Mouse (Mus musculus) adrenal gland, adult 10 weeks (tissue): ENCODE measurements around the gene Gm45233. TPM values are rescaled to one million over a fixed set of nuclear protein-coding genes. Genes with fewer than 3 reads are reported as not detected.

Experiments used
- polyA plus RNA-seq: library from polyadenylated mRNA; stranded (reverse); fragments of 350-450 nt; fragmentation: Illumina TruSeq; extraction: RNeasy Lipid Tissue Mini Kit (QIAGEN cat#74804); gene quantifications from one replicate; pipeline ENCODE4 v1.2.3, GENCODE M21; 2014; ENCODE audit warnings: low read depth, low replicate concordance

The Gm45233 gene
- not detected for polyA plus RNA-seq

GRCm38 (mm10) chr7:43443917-43444293, at the start of gene Gm45233, which contains the start of gene Etfb:
Gene Gm45233, plus strand, starts transcription at chr7:43444128.
Gene Etfb, plus strand, starts transcription at chr7:43444083.

DNA sequence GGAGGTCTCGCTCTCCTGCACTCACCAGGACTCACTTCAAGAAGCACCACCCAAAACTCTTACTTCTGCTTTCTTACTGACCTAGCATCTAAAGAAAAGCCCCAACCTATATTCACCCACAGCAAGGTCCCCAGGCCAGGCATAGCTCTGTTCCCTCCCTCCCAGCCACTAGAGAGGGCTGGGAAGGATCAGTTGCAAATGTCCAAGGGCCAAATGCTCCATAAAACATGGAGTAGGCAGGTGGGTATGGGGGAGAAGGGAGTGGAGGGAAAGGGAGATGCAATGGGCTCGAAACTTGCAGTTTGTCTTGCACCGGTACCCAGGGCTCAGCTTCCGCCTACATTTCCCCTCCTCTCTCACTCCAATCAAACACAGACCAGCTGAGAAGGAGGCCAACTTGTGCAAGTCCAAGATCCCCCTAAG, 35.8 kb upstream of the Gm45233 start, which contains the start of gene Siglecg:
Siglecg (plus strand) TSS at position 74 of the 423 bp plus-strand sequence.

DNA sequence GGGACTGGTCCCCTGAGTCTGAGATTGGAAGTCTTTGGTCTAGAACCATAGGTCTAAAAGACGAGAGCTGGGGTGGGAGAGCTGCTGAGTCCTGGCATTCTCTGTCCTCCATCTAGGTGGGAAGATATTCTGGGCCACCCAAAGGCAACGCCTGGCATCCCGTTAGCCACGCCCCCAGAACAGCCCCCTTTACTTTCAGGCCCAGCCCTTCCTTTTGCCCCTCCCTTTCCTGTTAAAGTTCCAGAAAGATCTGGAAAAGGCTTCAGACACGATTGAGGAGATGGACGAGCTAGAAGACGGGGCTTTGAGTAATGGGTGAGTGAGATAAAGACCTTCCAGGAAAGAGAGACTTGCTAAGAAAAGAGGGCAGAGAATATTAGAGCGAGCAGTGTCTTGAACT, 16.5 kb upstream of the Gm45233 start, which contains the start of gene Lim2:
Lim2 (plus strand) TSS at position 265 of the 400 bp plus-strand sequence.

GRCm38 (mm10) chr7:43436341-43437255, 7.3 kb upstream of the Gm45233 start, which contains the start of gene Nkg7:
Gene Nkg7, plus strand, starts transcription at chr7:43437073.

GRCm38 (mm10) chr7:43440482-43440881, 3.4 kb upstream of the Gm45233 start, which contains the start of gene Cldnd2:
Gene Cldnd2, plus strand, starts transcription at chr7:43440782.

DNA sequence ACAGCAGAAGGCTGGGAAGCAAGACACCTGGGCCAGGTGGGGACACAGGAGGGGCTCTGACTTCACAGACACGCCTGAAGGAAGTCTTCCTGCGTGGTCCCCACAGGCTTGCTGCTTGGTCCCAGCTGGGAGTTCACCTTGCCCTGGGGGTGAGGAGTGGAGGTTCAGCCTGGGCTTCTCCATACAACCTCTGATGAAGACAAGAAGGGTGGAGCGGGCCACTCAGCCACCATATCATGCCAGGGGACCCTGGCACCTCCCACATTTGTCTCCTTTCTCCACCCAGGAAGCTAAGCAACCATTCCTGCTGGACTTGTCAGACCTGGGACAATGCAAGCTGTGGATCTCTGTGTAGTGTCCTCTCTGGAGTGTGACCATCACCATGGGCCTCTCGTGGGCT, 18.9 kb downstream of the Gm45233 start, which contains the start of gene Vsig10l:
Vsig10l (plus strand) TSS at position 301 of the 400 bp plus-strand sequence.

GRCm38 (mm10) chr7:43489631-43490125, 45.8 kb downstream of the Gm45233 start, which contains the start of gene Iglon5:
Gene Iglon5, minus strand, starts transcription at chr7:43490075.

Other genes starting within 250 kb of the Gm45233 start
- gene Zfp715, start 130.8 kb upstream of the Gm45233 start, polyA plus RNA-seq = 69.0 TPM
- gene Siglecf, start 92.8 kb upstream of the Gm45233 start, polyA plus RNA-seq = not detected
- gene Siglecg, start 35.9 kb upstream of the Gm45233 start, polyA plus RNA-seq = 0.17 TPM
- not detected for gene Lim2, start 16.5 kb upstream of the Gm45233 start, polyA plus RNA-seq
- gene Nkg7, start 7.1 kb upstream of the Gm45233 start, polyA plus RNA-seq = not detected
- gene Cldnd2, start 3.3 kb upstream of the Gm45233 start, polyA plus RNA-seq = not detected
- gene Etfb, start within 50 bp of the Gm45233 start, polyA plus RNA-seq = 20.5 TPM
- 0.41 TPM for gene Vsig10l, start 19.0 kb downstream of the Gm45233 start, polyA plus RNA-seq
- gene Iglon5, start 45.9 kb downstream of the Gm45233 start, polyA plus RNA-seq = not detected
- not detected for gene 4931406B18Rik, start 61.8 kb downstream of the Gm45233 start, polyA plus RNA-seq
- gene Cd33, start 100.3 kb downstream of the Gm45233 start, polyA plus RNA-seq = 7.9 TPM
- 2.2 TPM for gene Zfp658, start 118.1 kb downstream of the Gm45233 start, polyA plus RNA-seq
- 32.9 TPM for gene Zfp719, start 135.5 kb downstream of the Gm45233 start, polyA plus RNA-seq
- not detected for gene Zfp819, start 163.0 kb downstream of the Gm45233 start, polyA plus RNA-seq
- not detected for gene Ceacam18, start 190.6 kb downstream of the Gm45233 start, polyA plus RNA-seq
- gene Siglece, start 216.0 kb downstream of the Gm45233 start, polyA plus RNA-seq = 0.76 TPM
- 2.8 TPM for gene Ctu1, start 227.9 kb downstream of the Gm45233 start, polyA plus RNA-seq
- gene Klk14, start 246.3 kb downstream of the Gm45233 start, polyA plus RNA-seq = not detected